In genomic region chr16:11987056-11987455, GRCm38 (mm10) we compare ENCODE assay signal across 20 mouse cellular contexts. TPM values are rescaled to one million over a fixed set of nuclear protein-coding genes. Genes with fewer than 3 reads are reported as not detected.
DNase-seq lines count a peak whose midpoint lies in the region; ATAC-seq lines count a peak whose summit lies in the region.
"Had no signal": no experiment of that assay in that cellular context is flagged by ENCODE, and none has a peak within 500 bp of the region (broad histone marks: within the 10 kb centered on the region; RNA-seq: fewer than 3 reads in every experiment).

No protein-coding gene starts in this region.

- peak; percentile 16 for DNase-seq in forebrain, embryonic 14.5 days (ENCODE audit: low spot score)
- peak; percentile 30 for DNase-seq in layer of hippocampus, adult 9-11 months
- no peak for DNase-seq in layer of hippocampus, adult 18-20 months (ENCODE audit: low spot score in 2 of 2)
- peak; percentile 24 for DNase-seq in brain, adult 2 months (ENCODE audit: low read depth, low spot score)
- DNase-seq in lung, postnatal 25 days (ENCODE audit: low spot score), result no peak
- DNase-seq in adrenal gland, adult (ENCODE audit: inconsistent age in 2 of 2, low spot score in 1 of 2), result no peak
- DNase-seq: adrenal gland, postnatal 10 days; cerebellum, adult 18-20 months; gastrocnemius, postnatal 25 days; heart, postnatal 14 days; liver; liver, postnatal 0 days; lung, postnatal 14 days; thymus, postnatal 14 days had no signal

- no peaks in the 10 kb centered on the region for H3K36me3 ChIP-seq in forebrain, embryonic 14.5 days (ENCODE audit: control insufficient read depth, insufficient read depth, low read length)
- no peaks in the 10 kb centered on the region for H3K36me3 ChIP-seq in forebrain, embryonic 12.5 days (replicated peaks)
- H3K36me3 ChIP-seq in hindbrain, embryonic 16.5 days (ENCODE audit: control insufficient read depth, insufficient read depth, low read length), result no peaks in the 10 kb centered on the region
- H3K36me3 ChIP-seq: intestine, embryonic 15.5 days; kidney, embryonic 15.5 days had no signal

- no peak for ATAC-seq in forebrain, embryonic 14.5 days
- no peak for ATAC-seq in forebrain, embryonic 12.5 days (ENCODE audit: low FRiP score)
- no peak for ATAC-seq in hindbrain, embryonic 16.5 days
- ATAC-seq: intestine, embryonic 15.5 days; liver, postnatal 0 days had no signal

- 44% methylated on average over 4 of the region's 4 CpGs for WGBS in forebrain, embryonic 14.5 days
- WGBS in forebrain, embryonic 12.5 days, result 60% methylated on average over 4 of the region's 4 CpGs
- 59% methylated on average over 4 of the region's 4 CpGs for WGBS in hindbrain, embryonic 16.5 days

- peaks cover 4% of the 10 kb centered on the region; the same call in 1 of the 2 replicates for H3K4me1 ChIP-seq in forebrain, embryonic 14.5 days (ENCODE audit: control insufficient read depth, insufficient read depth, low read length)
- H3K4me1 ChIP-seq in forebrain, embryonic 12.5 days, result peaks cover 20% of the 10 kb centered on the region
- peaks cover 17% of the 10 kb centered on the region for H3K4me1 ChIP-seq in hindbrain, embryonic 16.5 days (ENCODE audit: control insufficient read depth, insufficient read depth, low read depth, low read length)

- peaks cover 30% of the 10 kb centered on the region for H3K27me3 ChIP-seq in forebrain, embryonic 14.5 days (replicated peaks; ENCODE audit: control insufficient read depth, insufficient read depth, low read length)
- peaks cover 65% of the 10 kb centered on the region for H3K27me3 ChIP-seq in forebrain, embryonic 12.5 days
- no peaks in the 10 kb centered on the region for H3K27me3 ChIP-seq in hindbrain, embryonic 16.5 days (replicated peaks; ENCODE audit: control insufficient read depth, insufficient read depth, low read length)

- no peak overlapping the region for H3K27ac ChIP-seq in forebrain, embryonic 14.5 days (ENCODE audit: low read depth, low read length)
- no peak overlapping the region for H3K27ac ChIP-seq in forebrain, embryonic 12.5 days
- H3K27ac ChIP-seq in hindbrain, embryonic 16.5 days (ENCODE audit: low read depth, low read length), result no peak overlapping the region
- H3K27ac ChIP-seq: intestine, embryonic 15.5 days; kidney, embryonic 15.5 days; stomach, postnatal 0 days had no signal

- no peak overlapping the region for H3K9ac ChIP-seq in forebrain, embryonic 14.5 days (ENCODE audit: low read length)
- no peak overlapping the region for H3K9ac ChIP-seq in forebrain, embryonic 12.5 days
- H3K9ac ChIP-seq in hindbrain, embryonic 16.5 days (ENCODE audit: low read depth, low read length), result no peak overlapping the region
- H3K9ac ChIP-seq: intestine, embryonic 15.5 days; kidney, embryonic 15.5 days; liver, postnatal 0 days had no signal

- peak overlapping the region; percentile 95 for H3K4me2 ChIP-seq in forebrain, embryonic 14.5 days (ENCODE audit: low read length)
- no peak overlapping the region for H3K4me2 ChIP-seq in forebrain, embryonic 12.5 days
- H3K4me2 ChIP-seq in hindbrain, embryonic 16.5 days (ENCODE audit: low read length), result peak overlapping the region; percentile 95
- H3K4me2 ChIP-seq: heart, embryonic 11.5 days; intestine, embryonic 15.5 days; kidney, embryonic 15.5 days had no signal

- H3K4me3 ChIP-seq in forebrain, embryonic 14.5 days (ENCODE audit: low read depth, low read length), result peak overlapping the region; percentile 59; the same call in 1 of the 2 replicates
- H3K4me3 ChIP-seq in forebrain, embryonic 12.5 days (replicated peaks), result no peak overlapping the region
- H3K4me3 ChIP-seq in hindbrain, embryonic 16.5 days (ENCODE audit: low read length), result peak overlapping the region; percentile 71
- H3K4me3 ChIP-seq: intestine, embryonic 15.5 days; kidney, embryonic 15.5 days had no signal

- H3K9me3 ChIP-seq in forebrain, embryonic 14.5 days (replicated peaks; ENCODE audit: control insufficient read depth, low read length), result no peaks in the 10 kb centered on the region
- no peaks in the 10 kb centered on the region for H3K9me3 ChIP-seq in forebrain, embryonic 12.5 days
- H3K9me3 ChIP-seq in hindbrain, embryonic 16.5 days (ENCODE audit: control insufficient read depth, low read length), result no peaks in the 10 kb centered on the region
- H3K9me3 ChIP-seq: intestine, embryonic 15.5 days; kidney, embryonic 15.5 days had no signal

RNA-seq across cellular contexts. Expression of gene Shisa9, which starts 3.1 kb away (rescaled TPM):
- polyA plus RNA-seq in forebrain, embryonic 14.5 days (2014; fragmentation: Nextera tagmentation; extraction: Ambion mirVana), result 6.0 and 7.6 TPM in 2 replicates
- 0.82 and 1.5 TPM in 2 replicates for polyA plus RNA-seq in forebrain, embryonic 12.5 days (2016; fragmentation: Nextera tagmentation; extraction: Ambion mirVana)
- 10 to 100 TPM; 54.2 to 55.1 TPM for total RNA-seq in layer of hippocampus, adult 18-20 months (2021)
- polyA plus RNA-seq in hindbrain, embryonic 16.5 days (2015; fragmentation: Nextera tagmentation; extraction: Ambion mirVana), result 12.4 and 13.0 TPM in 2 replicates
- total RNA-seq: gastrocnemius, postnatal 25 days had no signal

Comparison
In these comparisons a context has a peak if more than half of its experiments do, and no peak if none do; other contexts are left out.
1. DNase-seq: peak in forebrain, embryonic 14.5 days (single experiment), layer of hippocampus, adult 9-11 months (single experiment) and brain, adult 2 months (single experiment); none in layer of hippocampus, adult 18-20 months (0 of 2), lung, postnatal 25 days (single experiment) and adrenal gland, adult (0 of 2).